15 mouse cellular contexts compared by ENCODE assay signal in genomic region chr9:95699273-95699672, GRCm38 (mm10). TPM values are rescaled to one million over a fixed set of nuclear protein-coding genes. Genes with fewer than 3 reads are reported as not detected.
"Had no signal": no experiment of that assay in that cellular context is flagged by ENCODE, and none has a peak within 500 bp of the region (broad histone marks: within the 10 kb centered on the region; RNA-seq: fewer than 3 reads in every experiment).

No protein-coding gene starts in this region.

- ATAC-seq: inflammation-experienced regulatory T-cells, adult 6 months; intestine, postnatal 0 days had no signal

- H3K4me3 ChIP-seq: limb, embryonic 13.5 days; liver, embryonic 15.5 days; megakaryocyte, embryonic 14.5 days; midbrain, embryonic 12.5 days had no signal

- DNase-seq: kidney, adult 8-10 months; kidney, postnatal 25 days; left cerebral cortex, postnatal 4 days; lung, embryonic 14.5 days; lung, postnatal 10 days; right cerebral cortex, adult 18-20 months; right cerebral cortex, postnatal 25 days; thymus, postnatal 4 days had no signal

- H3K27ac ChIP-seq: limb, embryonic 13.5 days; liver, embryonic 15.5 days; macrophage; midbrain, embryonic 12.5 days had no signal

RNA-seq across cellular contexts. Expression of gene Trpc1, which starts 50.9 kb away (rescaled TPM):
- polyA plus RNA-seq: macrophage had no signal
